Mouse (Mus musculus) embryo, embryonic 10 days (tissue): Measurements from ENCODE around the gene Gm49373.

Source experiments
- DNase-seq: peaks from one replicate; pipeline ENCODE4 v3.0.0-alpha.2; 2015; ENCODE audit warnings: low spot score

Gene Gm49373

DNA sequence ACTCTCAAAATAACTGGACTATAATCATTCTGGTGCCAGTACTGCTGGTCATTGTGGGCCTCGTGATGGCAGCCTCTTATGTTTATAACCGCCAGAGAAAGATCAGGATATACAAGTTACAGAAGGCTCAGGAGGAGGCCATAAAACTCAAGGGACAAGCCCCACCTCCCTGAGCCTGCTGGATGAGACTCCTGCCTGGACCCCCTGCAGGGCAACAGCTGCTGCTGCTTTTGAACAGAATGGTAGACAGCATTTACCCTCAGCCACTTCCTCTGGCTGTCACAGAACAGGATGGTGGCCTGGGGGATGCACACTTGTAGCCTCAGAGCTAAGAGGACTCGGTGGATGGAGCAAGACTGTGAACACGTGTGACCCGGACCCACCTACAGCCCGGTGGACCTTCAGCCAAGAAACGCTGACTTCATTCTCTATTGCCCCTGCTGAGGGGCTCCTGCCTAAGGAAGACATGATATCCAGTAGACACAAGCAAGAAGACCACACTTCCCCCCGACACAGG is 45.1 kb downstream of the Gm49373 start:
- DNase-seq, result no peak

- no peak for DNase-seq
Observed at GRCm38 (mm10) chr9:21026849-21027248, 46.0 kb downstream of the Gm49373 start.

DNA sequence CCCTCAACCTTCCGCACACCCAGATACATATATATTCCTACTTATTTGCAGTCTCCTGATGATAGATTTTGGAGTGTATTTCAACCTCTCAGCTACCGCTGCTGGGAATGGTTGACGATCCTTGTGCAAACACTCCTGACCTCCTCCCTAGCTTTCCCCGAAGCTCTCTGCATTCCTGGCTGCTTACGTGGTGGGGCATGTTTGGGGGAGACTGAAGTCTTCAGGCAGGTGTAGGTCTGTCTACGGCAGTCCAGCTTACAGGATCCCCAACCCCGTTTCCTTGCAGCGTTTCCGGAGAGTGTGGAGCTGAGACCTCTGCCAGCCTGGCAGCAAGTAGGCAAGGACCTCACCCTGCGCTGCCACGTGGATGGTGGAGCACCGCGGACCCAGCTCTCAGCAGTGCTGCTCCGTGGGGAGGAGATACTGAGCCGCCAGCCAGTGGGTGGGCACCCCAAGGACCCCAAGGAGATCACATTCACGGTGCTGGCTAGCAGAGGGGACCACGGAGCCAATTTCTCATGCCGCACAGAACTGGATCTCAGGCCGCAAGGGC is 47.6 kb downstream of the Gm49373 start:
- no peak for DNase-seq

- no peak for DNase-seq
Observed at GRCm38 (mm10) chr9:21022726-21023125, 50.2 kb downstream of the Gm49373 start.

DNA sequence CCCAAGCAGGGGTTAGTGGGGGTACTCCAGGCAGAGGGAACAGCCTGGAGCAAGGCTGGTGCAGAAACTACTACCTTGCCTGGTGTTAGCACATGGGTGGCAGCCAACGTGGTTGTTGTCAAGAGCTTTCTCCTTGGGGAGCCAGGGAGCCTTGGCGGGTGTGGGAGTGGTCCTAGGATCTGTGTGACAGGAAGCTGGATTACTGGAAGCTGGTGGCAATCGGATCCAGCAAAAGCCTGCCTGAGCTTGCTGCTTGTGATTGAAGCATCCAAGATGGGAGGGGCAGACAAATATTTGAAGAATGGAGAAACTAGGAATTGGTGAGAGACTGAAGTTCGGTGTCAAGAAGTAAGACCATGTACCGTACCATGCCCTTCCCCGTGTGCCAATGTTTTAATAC is 50.6 kb downstream of the Gm49373 start:
- DNase-seq, result no peak

GRCm38 (mm10) chr9:21021363-21021762 is 51.5 kb downstream of the Gm49373 start:
- no peak for DNase-seq

DNA sequence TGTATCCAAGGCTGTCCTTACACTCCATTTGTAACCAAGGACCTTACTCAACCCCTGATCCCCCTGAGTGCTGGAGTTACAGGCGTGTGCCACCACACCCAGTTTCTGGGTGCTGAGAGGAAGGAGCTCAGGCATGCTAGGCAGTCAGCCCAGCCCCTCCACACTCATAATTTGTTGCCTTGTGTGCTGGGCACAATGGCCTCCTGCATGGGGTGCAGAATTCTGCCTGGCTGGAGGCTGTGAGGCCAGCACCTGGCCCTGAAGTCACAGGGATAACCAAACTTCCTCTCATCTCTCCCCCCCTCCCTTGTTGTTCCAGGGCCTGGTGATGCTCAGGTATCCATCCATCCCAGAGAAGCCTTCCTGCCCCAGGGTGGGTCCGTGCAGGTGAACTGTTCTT is 54.3 kb downstream of the Gm49373 start:
- DNase-seq, result no peak

DNA sequence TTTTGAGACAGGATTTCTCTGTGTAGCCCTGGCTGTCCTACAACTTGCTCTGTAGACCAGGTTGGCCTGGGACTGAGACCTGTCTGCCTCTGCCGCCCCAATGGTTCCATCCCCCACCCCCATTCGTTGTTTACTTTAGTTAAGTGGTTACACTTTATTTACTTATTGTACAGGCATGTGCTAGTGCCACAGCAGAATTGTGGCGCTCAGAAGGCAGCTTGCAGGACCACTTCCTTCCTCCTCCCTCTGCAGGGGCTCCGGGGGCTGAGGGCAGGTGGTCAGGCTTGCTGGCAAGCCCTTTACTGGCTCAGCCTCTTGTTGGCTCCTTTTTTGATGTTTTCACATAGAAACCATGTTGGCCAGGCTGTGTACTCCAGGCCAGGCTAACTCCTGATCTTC is 55.7 kb downstream of the Gm49373 start:
- no peak for DNase-seq

DNA sequence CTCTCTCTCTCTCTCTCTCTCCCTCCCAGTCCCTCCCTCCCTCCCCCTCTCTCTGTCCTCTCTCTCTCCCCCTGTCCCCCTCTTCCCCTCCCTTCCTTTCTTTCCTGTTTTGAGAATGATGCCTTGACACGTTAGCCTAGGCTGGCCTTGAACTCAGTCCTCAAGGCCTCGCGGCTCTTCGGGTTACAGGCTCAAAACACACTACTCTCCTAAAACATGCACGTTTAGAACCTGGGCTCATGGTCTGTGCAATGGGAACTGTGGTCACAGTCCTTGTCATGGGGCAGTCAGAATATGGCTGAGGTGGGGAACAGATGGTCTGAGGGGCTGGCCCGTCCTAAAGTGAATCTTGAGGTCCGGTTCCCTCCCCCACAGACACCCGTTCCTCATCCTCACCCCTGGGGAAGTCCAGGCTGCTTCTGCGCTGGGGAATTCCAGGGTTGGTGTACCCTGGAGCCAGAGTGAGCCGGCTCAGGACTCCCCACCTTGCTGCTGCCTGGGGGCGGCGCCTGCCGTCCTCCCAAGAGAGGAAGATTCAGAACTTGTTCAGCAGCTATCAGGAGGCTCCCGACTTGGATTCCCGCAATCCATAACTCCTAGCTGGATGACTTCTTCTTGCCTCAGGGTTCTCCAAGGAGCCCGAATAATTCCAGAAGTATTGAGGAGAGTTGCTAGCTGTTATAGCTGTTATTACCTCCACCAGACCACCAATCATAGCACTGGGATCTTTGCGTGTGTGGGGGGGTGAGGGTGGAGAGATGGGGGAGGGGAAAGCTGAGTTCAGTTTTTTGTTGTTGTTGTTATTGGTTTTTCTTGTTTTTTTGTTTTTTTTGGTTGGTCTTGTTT is 56.3 kb downstream of the Gm49373 start:
- no peak for DNase-seq

- no peak for DNase-seq
Observed at GRCm38 (mm10) chr9:21015571-21016130, 57.2 kb downstream of the Gm49373 start, which contains the start of gene Icam1. Icam1 (plus strand) TSS chr9:21015985.

DNA sequence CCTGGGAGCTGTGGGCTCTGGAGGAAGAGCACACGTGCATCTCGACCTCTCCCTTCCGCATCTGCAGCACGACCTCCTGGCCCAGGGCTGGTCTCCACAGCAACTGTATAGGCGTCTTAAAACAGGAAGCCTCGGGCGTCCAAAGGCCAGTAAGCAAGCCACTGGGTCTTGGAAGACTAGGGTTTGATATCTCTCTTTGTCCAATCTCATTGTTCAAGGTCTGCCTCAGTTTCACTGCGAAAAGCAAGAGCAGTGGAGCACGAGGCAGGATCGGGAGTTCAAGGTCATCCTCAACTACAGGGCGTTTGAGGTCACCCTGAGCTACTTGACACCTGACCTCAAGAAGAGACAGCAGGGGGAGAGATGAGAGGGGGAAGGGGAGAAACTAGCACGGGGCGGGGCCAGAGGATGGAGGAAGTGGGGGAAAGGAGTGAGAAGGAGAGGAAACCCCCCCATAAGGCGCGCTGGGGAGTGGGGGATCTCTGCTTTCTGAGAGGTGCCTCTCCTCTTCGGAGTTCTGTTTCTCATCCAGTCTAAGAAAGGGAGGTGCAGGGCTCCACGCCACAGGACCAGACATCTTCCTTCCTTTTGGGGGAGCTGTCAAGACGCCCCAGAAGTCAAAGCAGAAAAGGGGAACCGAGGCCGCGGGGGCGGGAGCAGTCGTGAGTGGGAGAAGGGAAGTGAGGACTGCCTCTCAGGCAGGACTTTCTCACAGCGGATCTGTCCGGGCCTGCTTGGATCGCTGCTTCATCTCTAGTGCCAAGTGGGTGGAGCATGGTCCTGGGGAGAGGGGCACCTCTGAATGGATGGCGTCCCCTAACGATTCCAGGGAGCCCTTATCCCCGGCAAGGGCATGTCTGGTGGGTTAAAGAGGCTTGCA is 58.0 kb downstream of the Gm49373 start:
- DNase-seq, result no peak
